Mouse (Mus musculus) lung, postnatal 0 days (tissue): ENCODE measurements at regions not wholly inside any gene's neighbourhood (a gene's known extent, or its start where the extent isn't known, plus 50 kb on each side); places are given as distances from the start of the nearest gene placed in this dataset.

ENCODE experiments used
- ATAC-seq: fragments of 200-750 bp; cut with Nextera tagmentation; 2 replicates; pipeline ENCODE4 v1.8.0; 2017; ENCODE audit warnings: moderate library complexity
- DNase-seq: peaks from one replicate; pipeline ENCODE4 v3.0.0-alpha.2; 2016; ENCODE audit warnings: low spot score
- H3K27ac ChIP-seq: fragments of 300-500 bp; sonication (generic); 2 replicates; pipeline ENCODE4 v1.5.1; 2014; ENCODE audit warnings: antibody characterized with exemption, mild to moderate bottlenecking, low read length, mixed read lengths
- H3K27me3 ChIP-seq: fragments of 300-500 bp; sonication (generic); replicated peaks from 2 replicates; pipeline ENCODE4 v1.6.1; 2014; ENCODE audit warnings: low read length, mixed read lengths; ENCODE audit not compliant: insufficient read depth
- H3K36me3 ChIP-seq: fragments of 300-500 bp; sonication (generic); 2 replicates; pipeline ENCODE4 v1.6.1; 2014; ENCODE audit warnings: low read length, mixed read lengths; ENCODE audit not compliant: insufficient read depth
- H3K4me1 ChIP-seq: fragments of 300-500 bp; sonication (generic); 2 replicates; pipeline ENCODE4 v1.6.1; 2014; ENCODE audit warnings: antibody characterized with exemption, low read depth, low read length, mixed read lengths; ENCODE audit not compliant: insufficient read depth
- H3K4me2 ChIP-seq: fragments of 300-500 bp; sonication (generic); replicated peaks from 2 replicates; pipeline ENCODE4 v1.6.1; 2014; ENCODE audit warnings: low read depth, mild to moderate bottlenecking, low read length, moderate library complexity, mixed read lengths
- H3K4me3 ChIP-seq: fragments of 300-500 bp; sonication (generic); 2 replicates; pipeline ENCODE4 v1.5.1; 2014; ENCODE audit warnings: low read depth, low read length
- H3K9ac ChIP-seq: fragments of 300-500 bp; sonication (generic); replicated peaks from 2 replicates; pipeline ENCODE4 v1.6.1; 2014; ENCODE audit warnings: low read depth, mild to moderate bottlenecking
- H3K9me3 ChIP-seq: fragments of 300-500 bp; sonication (generic); 2 replicates; pipeline ENCODE4 v1.6.1; 2016; ENCODE audit warnings: low read length, mixed read lengths
- CTCF ChIP-seq: IDR thresholded peaks from 2 replicates; pipeline ENCODE4 v1.5.1; 2016; ENCODE audit warnings: antibody characterized with exemption, mild to moderate bottlenecking
- EP300 ChIP-seq: IDR thresholded peaks from 2 replicates; pipeline ENCODE4 v1.6.1; 2016; ENCODE audit warnings: antibody characterized with exemption, mild to moderate bottlenecking, control low read depth
- WGBS: fragments of 180-500 bp; shearing (Covaris S2); extraction: QIAGEN DNeasy Blood & Tissue Kit; methylation state at CpG from one replicate; pipeline ENCODE4 v1.1.7; 2014; 5-methylcytosine and 5-hydroxymethylcytosine counted together

- Histone ChIP-seq H3K4me2 (no peak overlapping the region), H3K36me3 (no peaks in the 10 kb centered on the region), H3K27me3 (no peaks in the 10 kb centered on the region), H3K9me3 (no peaks in the 10 kb centered on the region), H3K9ac (no peak overlapping the region), H3K4me3 (no peak overlapping the region), H3K27ac (no peak overlapping the region), H3K4me1 (no peaks in the 10 kb centered on the region)
- WGBS = 30% methylated on average over 3 of the region's 3 CpGs
- ATAC-seq = no peak
- no peak for TF ChIP-seq EP300
- TF ChIP-seq CTCF = no peak
- no peak for DNase-seq
Observed at GRCm38 (mm10) chr1:77190141-77190540, 324.7 kb downstream of the Epha4 start.

DNA sequence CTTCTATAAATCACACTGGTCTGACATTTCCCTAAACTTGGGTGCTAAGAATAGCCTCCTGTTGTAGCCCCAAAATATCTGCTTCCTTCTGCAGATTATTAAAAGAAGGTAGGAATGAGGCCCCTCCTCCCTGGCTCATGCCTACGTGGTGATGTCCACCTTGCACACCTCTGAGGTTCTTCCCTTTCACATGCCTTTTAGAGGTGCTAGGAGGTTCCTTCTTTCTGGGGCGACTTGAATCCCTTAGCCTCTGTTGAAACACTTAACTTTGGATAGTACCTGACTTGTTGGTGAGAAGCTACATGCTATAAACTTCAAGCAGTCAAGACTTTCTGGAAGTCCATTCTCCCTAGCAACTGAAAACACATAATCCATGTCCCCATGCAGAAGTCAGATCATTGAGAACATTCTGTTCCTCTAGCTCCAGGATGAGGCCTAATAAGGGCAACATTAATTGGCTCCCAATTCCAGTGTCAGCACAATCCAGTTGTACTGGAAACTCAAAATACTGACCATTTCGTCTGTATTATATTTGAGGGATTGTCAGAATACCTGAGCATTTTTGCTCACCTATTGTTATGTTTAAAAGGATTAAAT lies 313.5 kb downstream of the Epha4 start:
- Histone ChIP-seq H3K27me3 (no peaks in the 10 kb centered on the region), H3K4me3 (no peak overlapping the region), H3K4me1 (no peaks in the 10 kb centered on the region), H3K9me3 (no peaks in the 10 kb centered on the region), H3K9ac (no peak overlapping the region), H3K4me2 (no peak overlapping the region), H3K27ac (no peak overlapping the region), H3K36me3 (no peaks in the 10 kb centered on the region)
- 63% methylated on average over 3 of the region's 3 CpGs for WGBS
- ATAC-seq (no peak; the same call in 1 of the 2 replicates), DNase-seq (peak; percentile 24)
- TF ChIP-seq EP300 (no peak), CTCF (no peak)

DNA sequence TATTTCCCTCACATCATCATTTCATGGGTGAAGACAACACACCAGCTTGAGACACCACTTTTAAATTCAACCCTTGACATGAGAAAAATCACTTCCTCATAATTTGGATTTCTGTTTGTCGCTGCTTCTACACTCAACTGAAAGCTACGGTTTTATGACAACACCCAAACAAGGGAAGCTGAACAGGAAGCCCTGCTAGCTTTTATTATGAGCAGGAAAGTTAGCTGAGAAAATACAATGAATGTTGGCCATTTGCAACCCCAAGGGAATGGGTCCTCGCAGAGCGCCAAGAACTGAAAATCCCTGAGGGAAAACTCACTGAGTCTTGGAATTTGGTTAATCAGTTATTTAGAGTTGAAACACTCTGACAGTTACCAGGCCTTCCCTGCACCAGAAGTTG lies 311.9 kb downstream of the Epha4 start:
- 48% methylated on average over 4 of the region's 4 CpGs for WGBS
- Histone ChIP-seq H3K27me3 (no peaks in the 10 kb centered on the region), H3K4me3 (no peak overlapping the region), H3K9me3 (no peaks in the 10 kb centered on the region), H3K4me1 (no peaks in the 10 kb centered on the region), H3K4me2 (no peak overlapping the region), H3K36me3 (no peaks in the 10 kb centered on the region), H3K9ac (no peak overlapping the region), H3K27ac (no peak overlapping the region)
- ATAC-seq (no peak), DNase-seq (no peak)
- TF ChIP-seq EP300 (no peak), CTCF (no peak)

DNA sequence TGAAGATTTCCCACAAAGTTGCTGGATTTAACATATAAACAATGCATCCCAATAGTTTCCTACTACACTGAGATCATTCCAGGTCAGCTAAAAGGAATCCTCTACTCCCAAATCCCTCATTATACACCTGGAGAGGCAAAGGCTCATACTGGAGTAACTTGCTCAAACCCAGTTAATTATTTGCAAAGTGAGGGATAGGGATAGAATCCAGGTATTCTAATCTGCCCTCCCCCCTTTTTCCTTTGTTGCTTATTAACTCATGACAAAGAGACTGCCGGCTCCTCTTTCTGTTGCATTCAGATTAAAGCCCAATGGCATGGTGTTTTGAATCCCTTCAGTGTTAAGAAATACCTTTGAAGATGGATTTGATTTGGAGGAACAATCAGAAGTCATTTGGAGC lies 308.4 kb downstream of the Epha4 start:
- Histone ChIP-seq H3K9me3 (no peaks in the 10 kb centered on the region), H3K4me3 (no peak overlapping the region), H3K36me3 (no peaks in the 10 kb centered on the region), H3K27me3 (no peaks in the 10 kb centered on the region), H3K4me2 (no peak overlapping the region), H3K27ac (no peak overlapping the region), H3K4me1 (no peaks in the 10 kb centered on the region), H3K9ac (no peak overlapping the region)
- no peak for DNase-seq
- no peak for ATAC-seq
- TF ChIP-seq EP300 (no peak), CTCF (no peak)
- 68% methylated on average over 1 of the region's 1 CpGs for whole genome bisulfite sequencing

DNA sequence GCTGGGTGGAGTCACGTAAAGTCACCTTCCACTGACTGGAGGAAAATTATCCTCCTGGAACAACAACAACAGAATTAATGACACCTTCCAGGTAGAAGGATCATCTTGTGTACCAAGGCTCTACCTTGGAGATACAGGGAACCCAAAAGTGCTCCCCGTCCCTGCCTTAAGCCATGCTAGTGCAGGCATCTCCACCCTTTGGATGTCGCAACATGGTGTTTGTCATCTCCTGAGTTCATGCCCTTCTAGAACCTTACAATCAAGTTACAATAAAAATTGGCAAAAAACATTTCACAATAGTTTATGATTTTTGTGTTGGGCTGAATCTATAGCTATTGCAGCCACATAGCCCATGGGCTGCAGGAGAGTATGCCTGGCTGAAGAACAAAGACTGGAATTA lies 305.5 kb downstream of the Epha4 start:
- H3K4me3 ChIP-seq = no peak overlapping the region
- TF ChIP-seq EP300 (no peak), CTCF (no peak)
- H3K9ac ChIP-seq = no peak overlapping the region
- H3K4me2 ChIP-seq = no peak overlapping the region
- no peak overlapping the region for H3K27ac ChIP-seq
- no peaks in the 10 kb centered on the region for H3K9me3 ChIP-seq
- no peak for ATAC-seq
- DNase-seq = no peak
- no peaks in the 10 kb centered on the region for H3K27me3 ChIP-seq
- WGBS = 81% methylated on average over 3 of the region's 3 CpGs
- H3K36me3 ChIP-seq = no peaks in the 10 kb centered on the region
- no peaks in the 10 kb centered on the region for H3K4me1 ChIP-seq

GRCm38 (mm10) chr1:77213462-77214098 lies 301.3 kb downstream of the Epha4 start:
- H3K9me3 ChIP-seq = no peaks in the 10 kb centered on the region
- H3K4me1 ChIP-seq = no peaks in the 10 kb centered on the region
- 12% methylated on average over 8 of the region's 8 CpGs for WGBS
- peak; percentile 82 for DNase-seq
- H3K27me3 ChIP-seq = no peaks in the 10 kb centered on the region
- H3K27ac ChIP-seq = peak overlapping the region; percentile 22; the same call in 1 of the 2 replicates
- TF ChIP-seq EP300 = no peak
- TF ChIP-seq CTCF = no peak
- no peak overlapping the region for H3K9ac ChIP-seq
- ATAC-seq = peak; percentile 87
- H3K4me2 ChIP-seq = peak overlapping the region; percentile 52
- H3K4me3 ChIP-seq = peak overlapping the region; percentile 27
- no peaks in the 10 kb centered on the region for H3K36me3 ChIP-seq
